Mouse (Mus musculus) megakaryocyte progenitor cell, adult 5-6 weeks (primary cell): Measurements from ENCODE around the gene Etfrf1. TPM values are rescaled to one million over a fixed set of nuclear protein-coding genes. Genes with fewer than 3 reads are reported as not detected.

Experiments
- ATAC-seq: replicated peaks from 2 replicates; pipeline ENCODE4 v1.8.0; 2016; ENCODE audit warnings: mild to moderate bottlenecking, moderate TSS enrichment, inconsistent platforms; ENCODE audit not compliant: poor library complexity
- total RNA-seq, 2 experiments: library from RNA; stranded (forward) in 1 of 2; stranded (reverse) in 1 of 2; fragments of 157-497, 149-512 nt in 1 of 2; fragments of 200-1000 nt in 1 of 2; gene quantifications; 2 replicates each; pipeline versions ENCODE4 v1.2.3 to v1.2.4; 2015 to 2017

The Etfrf1 gene
- total RNA-seq (2015) (20.7 and 21.9 TPM in 2 replicates), total RNA-seq (2017) (18.0 and 23.0 TPM in 2 replicates)

DNA sequence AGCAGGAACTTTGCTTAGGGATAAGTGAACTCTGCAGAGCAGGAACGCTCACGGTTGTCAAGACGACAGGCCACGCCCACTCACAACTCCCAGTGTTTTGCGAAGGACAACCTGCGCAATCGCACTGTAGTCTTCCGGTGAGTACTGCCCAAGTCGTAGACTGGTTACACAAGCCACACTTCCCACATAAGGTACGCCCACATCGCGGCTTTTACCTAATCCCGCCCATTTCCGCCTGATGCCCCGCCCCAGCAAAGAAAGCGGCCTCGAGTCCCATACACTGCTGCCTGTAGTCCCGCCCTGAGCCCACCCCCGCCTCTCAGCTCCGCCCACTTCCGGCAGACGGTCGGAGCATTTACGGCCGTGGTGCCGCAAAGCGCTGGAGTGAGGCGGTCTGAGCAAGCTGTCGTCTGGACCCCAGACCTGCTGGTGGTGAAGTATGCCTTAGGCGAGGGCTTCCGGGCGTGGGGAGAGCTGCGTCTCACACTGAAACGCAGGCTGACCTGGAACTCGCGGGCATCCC, at the start of gene Etfrf1, which contains the start of gene Casc1:
TSS of gene Etfrf1 (plus strand) at position 319 of the 523 bp plus-strand sequence.
TSS of gene Casc1 (minus strand) at position 190 of the 523 bp plus-strand sequence.
- ATAC-seq: peak; percentile 89

DNA sequence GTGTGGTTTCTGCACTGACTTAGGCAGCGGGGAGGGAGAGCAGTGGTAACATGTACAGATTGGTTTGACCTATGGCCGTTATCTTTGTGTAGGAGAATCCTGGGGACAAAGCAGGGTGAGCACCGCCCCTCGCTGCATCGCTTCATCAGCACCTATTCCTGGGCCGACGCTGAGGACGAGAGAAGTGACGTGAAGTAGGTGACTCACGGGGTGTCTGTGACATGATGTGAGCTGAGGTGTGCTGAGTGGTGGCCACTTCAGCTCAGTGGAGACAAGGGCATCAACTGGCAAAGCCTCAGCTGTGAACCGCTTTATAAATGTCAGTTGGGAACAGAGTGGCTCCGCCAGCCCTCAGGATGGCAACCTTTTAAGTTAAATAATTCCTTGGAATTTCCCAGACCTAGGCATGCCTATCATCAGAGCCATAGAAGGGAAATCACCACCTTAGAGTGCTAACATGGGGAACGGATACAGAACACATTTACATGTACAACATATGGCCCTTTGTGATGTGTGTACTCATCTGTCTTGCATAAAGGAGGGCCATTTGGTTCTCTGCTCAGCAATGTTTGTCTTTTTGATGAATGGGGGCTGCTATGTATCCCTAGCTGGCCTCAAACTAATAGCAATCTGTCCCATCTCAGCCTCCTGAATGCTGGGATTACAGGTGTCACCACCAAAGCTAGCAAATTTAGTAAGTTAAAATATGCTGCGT, 38.9 kb upstream of the Etfrf1 start:
- ATAC-seq: no peak

GRCm38 (mm10) chr6:145173781-145174191, 37.1 kb upstream of the Etfrf1 start:
- no peak for ATAC-seq

DNA sequence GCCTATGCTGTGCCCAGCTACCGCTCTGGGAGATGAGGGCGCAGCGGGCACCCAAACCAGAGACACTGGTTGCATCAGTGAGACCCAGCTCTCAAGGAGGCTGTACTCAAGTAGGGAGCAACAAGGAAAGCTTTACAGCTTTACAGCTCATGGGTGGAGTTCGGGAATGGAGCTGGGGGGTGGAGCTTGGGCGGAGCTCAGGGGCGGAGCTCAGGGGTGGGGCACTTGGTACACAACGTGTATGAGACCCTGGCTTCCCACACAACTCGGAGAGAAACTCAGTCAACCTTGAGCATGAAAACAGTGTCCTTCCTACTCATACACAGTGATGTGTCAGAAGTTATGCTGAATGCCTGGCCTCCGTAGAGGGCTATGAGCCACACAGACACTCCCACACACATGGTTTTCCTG, 35.4 kb upstream of the Etfrf1 start:
- ATAC-seq: no peak

- no peak for ATAC-seq
Measured at GRCm38 (mm10) chr6:145176474-145176873, 34.5 kb upstream of the Etfrf1 start.

DNA sequence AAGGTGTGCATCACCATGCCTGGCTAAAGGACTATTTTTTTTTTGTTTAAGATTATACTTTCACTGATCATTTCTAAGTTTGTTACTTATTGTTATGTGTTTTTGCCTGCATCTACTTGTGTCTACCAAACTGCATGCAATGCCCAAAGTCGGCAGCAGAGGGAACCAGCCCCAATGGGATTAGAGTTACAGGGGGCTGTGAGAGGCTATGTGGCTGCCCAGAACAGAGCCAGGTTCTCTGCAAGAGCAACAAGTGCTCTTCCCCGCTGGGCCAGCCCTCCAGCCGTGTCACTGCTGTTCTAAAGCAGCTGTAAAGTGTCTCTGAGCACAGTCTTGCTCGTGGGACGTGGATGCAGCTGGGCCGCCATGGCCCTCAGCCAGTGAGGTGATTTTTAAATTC, 31.3 kb upstream of the Etfrf1 start:
- ATAC-seq: peak; percentile 89

DNA sequence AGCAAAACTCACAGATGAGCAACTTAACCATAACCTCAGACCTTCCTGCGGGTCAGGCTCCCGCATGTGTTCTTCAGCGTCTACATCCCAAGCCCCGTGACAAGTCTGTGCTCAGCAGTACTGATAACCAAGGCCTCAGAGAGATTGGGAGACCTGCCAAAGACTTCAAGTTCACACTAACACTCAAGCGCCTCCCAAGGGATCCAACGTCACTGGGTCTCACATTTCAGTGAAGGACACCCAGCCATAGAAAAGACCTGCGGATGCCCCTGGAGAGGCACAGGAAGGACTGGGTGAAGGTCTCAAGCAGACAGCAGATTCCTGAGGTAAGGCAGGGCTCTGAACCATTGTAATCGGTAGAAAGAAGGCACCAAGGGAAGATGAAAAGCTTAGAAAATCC, 28.9 kb upstream of the Etfrf1 start:
- no peak for ATAC-seq

GRCm38 (mm10) chr6:145186096-145186495, 24.8 kb upstream of the Etfrf1 start:
- no peak for ATAC-seq

DNA sequence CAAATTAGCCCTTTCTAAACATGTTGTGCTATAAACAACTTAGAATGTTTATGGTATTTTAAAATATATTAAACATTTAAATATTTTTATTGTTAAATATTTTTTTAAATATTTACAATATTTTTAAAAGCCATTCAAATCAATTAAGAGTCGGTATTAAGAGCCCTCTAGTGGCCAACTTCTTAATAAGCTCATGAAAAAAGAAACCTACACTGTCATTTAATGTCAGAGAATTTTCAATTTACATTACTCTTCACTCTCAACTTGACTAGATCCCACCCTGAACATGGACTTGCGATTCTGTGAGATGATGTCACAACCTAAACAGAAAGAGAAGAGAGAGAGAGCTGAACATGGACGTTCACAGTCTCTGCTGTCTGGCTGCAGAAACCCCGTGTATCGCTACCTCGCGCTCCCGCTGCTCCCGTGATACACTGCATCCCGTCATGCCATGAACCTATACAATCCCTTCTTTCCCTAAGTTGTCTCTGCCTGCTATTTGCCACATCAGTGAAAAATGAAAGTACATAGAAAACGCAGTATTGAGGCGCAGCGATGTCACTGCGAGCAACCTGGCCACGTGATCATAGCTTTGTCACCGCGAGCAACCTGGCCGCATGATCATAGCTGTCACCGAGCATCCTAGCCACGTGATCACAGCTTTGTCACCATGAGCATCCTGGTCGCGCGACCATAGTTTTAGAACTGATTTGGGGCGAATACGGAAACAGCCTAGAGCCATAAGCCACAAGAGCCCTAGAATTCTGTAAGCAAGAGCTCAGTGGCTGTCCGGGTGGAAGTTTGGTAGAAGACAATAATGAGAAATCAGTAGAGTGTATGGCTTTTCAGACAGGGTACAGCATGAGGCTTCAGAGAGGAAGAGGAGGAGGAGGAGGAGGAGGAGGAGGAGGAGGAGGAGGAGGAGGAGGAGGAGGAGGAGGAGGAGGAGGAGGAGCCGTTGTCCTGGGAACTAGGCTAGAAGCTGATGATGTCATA, 23.5 kb upstream of the Etfrf1 start:
- peak; percentile 73 for ATAC-seq

DNA sequence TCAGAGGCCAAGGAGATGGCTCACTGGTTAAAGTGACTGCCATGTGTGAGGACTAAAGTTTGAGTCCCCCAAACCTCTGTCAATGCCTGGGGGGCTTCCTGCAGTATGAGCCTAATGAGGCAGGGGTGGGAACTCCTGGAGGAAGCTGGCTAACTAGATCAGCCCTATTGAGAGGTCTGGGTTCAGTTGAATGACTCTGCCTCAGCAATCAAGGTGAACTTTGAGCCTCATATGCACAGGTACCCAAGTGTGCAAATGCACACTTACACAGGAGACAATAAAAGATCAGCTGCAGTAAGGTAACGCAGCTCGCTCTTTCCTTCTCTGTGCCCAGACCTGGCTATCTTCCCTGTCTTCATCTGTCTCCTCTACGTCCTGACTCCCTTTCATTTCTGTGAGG, 17.9 kb upstream of the Etfrf1 start:
- no peak for ATAC-seq

DNA sequence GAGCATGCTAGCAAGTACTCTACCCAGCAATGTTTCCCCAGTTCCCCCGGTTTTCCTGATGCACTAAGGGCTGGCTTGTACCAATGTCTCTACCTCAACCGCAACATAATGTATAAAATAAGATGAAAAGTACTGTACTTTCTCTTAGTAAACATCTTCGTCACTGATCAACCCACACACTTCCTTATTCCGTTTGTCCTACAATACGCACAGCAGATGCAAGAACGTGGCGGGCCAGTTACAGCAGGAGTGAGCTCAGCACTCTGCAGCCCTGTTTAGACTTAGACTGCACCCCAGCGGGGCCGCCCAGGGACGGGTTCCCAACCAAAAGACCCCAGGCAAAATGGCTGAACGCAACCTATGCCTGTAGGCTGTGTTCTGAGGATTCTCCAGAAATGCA, 17.5 kb upstream of the Etfrf1 start:
- ATAC-seq: peak; percentile 96

GRCm38 (mm10) chr6:145197949-145198686, 12.8 kb upstream of the Etfrf1 start:
- no peak for ATAC-seq

DNA sequence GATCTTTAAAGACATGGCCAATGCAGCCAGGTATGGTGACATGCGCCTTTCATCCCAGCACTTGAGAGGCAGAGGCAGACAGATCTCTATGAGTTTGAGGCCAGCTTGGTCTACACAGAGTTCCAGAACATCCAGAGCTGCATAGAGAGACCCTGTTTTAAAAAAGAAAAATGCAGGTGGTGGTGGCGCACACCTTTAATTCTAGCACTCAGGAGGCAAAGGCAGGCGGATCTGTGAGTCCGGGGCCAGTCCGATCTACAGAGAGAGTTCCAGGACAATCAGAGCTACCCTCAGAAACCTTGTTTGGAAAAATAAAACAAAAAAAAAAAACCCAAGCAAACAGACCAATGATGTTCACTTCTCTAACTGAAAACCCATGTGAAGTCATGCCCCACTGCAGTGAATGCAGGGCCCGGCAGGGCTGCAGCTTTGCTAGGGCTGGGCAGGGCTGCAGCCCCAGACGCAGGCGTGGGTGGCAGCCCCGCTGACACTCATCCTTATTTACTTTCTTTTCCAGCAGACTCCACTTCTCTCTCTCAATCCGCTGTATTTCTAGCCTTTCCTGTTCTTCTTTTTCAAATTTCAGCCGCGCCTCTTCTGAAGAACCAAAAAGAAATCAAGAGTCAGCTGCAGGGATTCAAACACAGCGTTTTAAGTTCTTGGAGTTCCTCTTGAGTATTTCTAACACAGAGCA, 8.4 kb upstream of the Etfrf1 start:
- no peak for ATAC-seq

GRCm38 (mm10) chr6:145204440-145204839, 6.5 kb upstream of the Etfrf1 start:
- ATAC-seq: no peak

- ATAC-seq: no peak
Measured at GRCm38 (mm10) chr6:145205142-145205541, 5.8 kb upstream of the Etfrf1 start.

DNA sequence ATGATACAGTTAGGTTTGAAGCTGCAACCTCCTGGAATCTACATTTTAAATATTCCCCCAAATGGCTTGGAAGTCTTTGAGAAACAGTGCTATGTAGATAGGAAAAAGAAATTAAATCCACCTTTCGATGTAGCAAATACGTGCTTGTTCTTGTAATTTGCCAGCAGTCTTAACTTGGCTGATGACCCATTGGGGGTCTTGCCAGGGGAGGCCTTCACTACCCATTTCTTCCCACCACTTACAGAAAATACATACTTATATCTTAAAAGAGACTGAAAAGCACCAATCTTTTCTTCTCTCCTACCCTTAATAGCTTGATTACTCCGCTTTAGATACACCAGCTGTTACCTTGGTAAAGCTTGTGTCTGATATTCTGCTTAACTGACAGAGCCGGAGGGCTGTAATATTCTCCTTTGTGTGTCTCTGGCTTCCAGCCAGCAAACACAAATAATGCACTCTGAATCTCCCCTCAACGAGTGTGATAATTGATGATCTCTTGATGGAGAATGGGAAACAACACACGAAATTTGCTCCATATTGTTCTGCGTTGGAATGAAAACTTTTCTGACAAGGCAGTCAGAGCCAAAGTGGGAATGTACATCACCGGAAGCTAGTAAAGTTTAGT, 766 bp upstream of the Etfrf1 start:
- ATAC-seq: no peak

GRCm38 (mm10) chr6:145211376-145212305, 707 bp downstream of the Etfrf1 start:
- ATAC-seq: peak; percentile 28

DNA sequence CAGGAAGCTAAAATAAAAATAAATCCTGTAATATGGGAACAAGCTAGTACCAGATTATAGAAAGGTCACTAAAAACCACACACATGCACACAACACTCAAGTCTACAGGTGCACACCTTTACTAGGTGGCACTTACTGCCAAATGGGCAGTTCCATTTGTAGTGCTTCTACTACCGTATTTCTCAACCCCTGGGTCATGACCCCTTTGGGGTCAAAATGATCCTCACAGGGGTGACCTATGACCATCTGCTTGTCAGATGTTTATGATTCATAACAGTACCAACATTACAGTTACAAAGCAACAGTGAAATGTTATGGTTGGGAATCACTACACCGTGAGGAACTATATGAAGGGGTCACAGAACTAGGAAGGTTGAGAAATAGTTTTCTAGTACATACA, 3.0 kb downstream of the Etfrf1 start:
- no peak for ATAC-seq

DNA sequence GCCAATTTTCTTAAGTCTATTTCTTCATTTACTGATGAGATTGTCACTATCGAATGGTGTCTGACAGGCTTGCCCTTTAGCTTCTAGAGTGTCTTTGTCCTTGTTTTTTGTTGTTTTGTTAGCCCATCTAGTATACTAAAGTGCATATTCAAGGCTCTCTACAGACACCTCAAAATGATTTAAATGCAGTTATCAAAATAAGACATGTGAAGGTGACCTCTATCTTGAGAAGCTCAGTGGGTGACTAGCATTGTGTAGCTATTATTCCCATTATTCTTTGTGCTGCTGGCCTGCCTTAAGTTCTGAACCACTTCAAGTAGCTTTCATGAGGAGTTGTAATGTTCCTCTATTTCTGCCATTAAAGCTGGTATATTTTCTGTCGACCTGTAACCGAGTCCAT, 4.9 kb downstream of the Etfrf1 start:
- ATAC-seq: no peak
